Mouse (Mus musculus) thymus, postnatal 0 days (tissue): ENCODE results near the gene Gm6904. TPM values are rescaled to one million over a fixed set of nuclear protein-coding genes. Genes with fewer than 3 reads are reported as not detected.
"Not testable (repeated sequence)": the region's sequence is repeated elsewhere in the genome, so short reads cannot be mapped to it uniquely, and the experiment has no call there.

ENCODE experiments used
- DNase-seq: peaks from one replicate; pipeline ENCODE4 v3.0.0-alpha.2; 2015; ENCODE audit warnings: low spot score
- polyA plus RNA-seq: library from polyadenylated mRNA; unstranded; fragments of >200 nt; fragmentation: Nextera tagmentation; extraction: Ambion mirVana; gene quantifications from 2 replicates; pipeline ENCODE4 v1.2.1, GENCODE M21; 2015

Gene Gm6904
- not detected in 2 replicates for polyA plus RNA-seq

DNA sequence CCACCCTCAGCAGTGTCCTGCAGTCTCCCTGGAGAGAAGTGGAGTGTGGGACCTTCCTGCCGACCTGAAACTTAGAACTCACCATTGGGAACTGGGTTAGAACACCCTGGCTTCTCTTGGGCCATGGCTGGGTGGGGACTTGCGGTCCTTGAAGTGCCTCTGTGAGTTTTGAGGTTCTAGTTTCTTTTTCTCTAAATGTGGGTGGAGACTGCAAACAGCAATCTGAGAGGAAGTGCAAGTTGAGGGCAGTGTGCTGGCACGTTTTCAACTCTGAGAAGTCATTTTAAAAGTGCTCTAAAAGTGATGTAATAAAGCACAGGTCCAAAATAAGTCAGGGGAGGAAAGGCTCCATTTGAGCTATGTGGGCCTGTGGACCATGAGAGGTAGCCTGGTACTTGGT, at the start of gene Gm6904:
Gene Gm6904, minus strand, starts transcription at position 161 of the 400 bp plus-strand sequence.
- no peak for DNase-seq

- not testable (repeated sequence) for DNase-seq
Observed at GRCm38 (mm10) chr14:59297391-59297790, 37.4 kb upstream of the Gm6904 start, which contains the start of gene Phf11a. TSS of gene Phf11a (minus strand) at chr14:59297522.

DNA sequence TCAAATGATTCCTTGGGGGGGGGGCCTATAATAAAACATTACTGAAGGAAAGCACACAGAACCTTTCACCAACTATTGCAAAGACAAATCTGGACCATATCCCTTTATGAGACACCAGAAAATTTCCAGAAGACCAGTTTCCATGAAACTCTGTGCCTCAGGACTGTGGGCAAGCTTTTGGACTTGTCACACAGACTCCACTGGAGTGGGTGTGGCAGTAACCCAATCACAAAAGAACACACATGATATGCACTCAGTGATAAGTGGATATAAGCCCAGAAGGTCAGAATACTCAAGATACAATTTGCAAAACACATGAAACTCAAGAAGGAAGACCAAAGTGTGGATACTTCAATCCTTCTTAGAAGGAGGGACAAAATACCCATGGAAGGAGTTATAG, 31.8 kb upstream of the Gm6904 start:
- not testable (repeated sequence) for DNase-seq

- not testable (repeated sequence) for DNase-seq
Observed at GRCm38 (mm10) chr14:59274961-59275360, 14.9 kb upstream of the Gm6904 start.

GRCm38 (mm10) chr14:59255861-59256260, 4.2 kb downstream of the Gm6904 start:
- DNase-seq, result not testable (repeated sequence)

DNA sequence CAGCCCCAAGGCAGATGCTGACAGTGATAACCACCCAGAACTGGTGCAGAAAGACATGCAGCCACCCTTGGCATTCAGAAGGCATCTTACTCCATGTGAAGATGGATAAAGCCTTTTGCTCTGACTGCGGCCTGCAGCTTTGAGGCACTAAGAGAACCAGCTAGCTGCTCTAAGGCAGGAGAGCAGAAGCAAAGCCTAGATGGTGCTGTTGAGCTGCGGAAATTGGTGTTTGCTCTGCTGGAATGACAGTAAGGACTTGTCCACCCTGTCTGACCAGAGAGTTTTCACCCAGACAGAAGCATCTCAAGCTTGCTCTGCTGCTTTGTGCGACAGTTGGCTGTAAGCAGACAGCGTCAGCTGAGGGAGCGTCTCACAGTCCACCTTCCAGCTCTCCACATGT, 9.7 kb downstream of the Gm6904 start:
- DNase-seq, result not testable (repeated sequence)

GRCm38 (mm10) chr14:59233635-59234034, 26.4 kb downstream of the Gm6904 start:
- no peak for DNase-seq

- no peak for DNase-seq
Observed at GRCm38 (mm10) chr14:59232003-59232402, 28.0 kb downstream of the Gm6904 start.

DNA sequence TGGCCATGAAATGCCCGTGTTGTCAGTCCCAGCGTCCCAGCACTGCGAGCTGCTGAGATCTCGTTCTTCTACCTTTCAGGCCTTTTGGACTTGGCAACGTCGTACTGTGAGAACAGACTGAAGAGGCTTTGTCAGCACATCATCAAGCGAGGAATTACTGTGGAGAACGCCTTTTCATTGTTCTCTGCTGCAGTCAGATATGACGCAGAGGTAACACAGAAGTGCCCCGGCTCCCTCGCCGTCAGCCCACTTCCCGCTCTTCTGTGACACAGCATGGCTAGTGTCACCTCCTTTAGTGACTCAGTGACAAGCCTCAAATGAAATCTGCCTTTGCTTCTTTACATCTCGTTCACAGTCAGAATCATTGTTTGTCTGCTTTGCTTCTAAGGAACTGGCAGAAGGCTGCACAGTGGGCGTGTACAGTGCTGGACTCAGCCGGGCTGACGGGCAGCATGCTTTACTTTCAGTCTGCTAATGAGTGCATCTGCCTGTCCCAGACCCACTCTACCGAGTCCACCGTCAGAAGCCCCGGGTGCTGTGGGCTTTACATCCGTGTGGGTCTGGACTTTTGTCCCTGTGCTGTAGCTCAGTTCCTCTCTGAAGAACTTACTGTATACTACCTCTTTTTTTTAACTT, 29.6 kb downstream of the Gm6904 start:
- no peak for DNase-seq

DNA sequence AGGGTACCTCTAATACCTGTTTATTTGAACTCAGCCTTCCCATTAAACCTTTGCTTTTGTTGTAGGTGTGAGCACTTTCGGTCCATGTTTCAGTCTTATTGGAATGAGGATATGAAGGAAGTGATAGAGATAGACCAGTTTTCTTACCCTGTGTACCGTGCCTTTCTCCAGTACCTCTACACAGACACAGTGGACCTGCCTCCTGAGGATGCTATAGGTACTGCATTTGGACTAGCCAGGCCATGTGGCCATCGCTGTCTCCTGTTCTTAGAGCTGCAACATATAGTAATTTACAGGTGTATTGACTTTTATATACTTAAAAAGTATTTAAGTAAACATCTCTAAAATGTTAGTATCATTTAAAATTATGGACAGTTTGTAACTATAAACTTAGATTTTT, 30.2 kb downstream of the Gm6904 start:
- no peak for DNase-seq

GRCm38 (mm10) chr14:59226240-59226639, 33.8 kb downstream of the Gm6904 start:
- DNase-seq, result no peak

DNA sequence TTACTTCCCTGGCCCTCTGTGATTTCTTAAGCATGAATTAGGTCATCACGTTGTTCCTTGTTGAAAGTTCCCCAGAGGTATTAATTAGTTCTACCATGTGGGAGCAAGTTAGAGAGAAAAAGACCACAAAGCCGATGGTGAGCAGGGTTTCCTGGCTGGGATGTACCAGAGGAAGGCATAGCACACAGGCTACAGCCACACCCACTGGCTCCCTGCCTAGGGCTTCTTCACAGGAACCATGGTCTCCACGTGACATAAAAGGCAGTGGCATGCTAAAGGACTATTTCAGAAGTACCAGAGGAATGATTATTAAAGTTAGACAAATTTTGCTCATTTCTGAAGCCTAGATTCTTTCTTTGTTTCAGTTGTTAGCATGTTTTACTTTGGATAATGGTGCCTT, 40.8 kb downstream of the Gm6904 start:
- DNase-seq, result no peak

DNA sequence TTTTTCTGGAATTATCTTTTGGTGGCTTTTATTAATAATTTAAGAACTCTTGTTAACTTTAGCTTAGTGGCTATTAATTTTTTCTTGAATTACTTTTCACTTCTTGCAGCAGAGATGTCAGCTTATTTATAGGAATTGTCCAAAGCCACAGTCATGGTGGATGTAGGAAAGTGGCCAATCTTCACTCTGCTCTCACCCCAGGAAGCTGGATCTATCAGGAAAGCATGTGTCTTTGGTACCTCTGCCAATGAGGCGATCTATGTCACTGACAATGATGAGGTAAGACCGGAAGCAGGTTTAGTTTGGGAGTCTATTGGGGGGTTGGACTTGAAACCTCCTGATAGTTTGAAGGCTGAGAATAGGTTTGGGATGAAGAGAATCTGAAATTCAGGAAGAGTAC, 50.2 kb downstream of the Gm6904 start:
- no peak for DNase-seq

GRCm38 (mm10) chr14:59209003-59209402, 51.0 kb downstream of the Gm6904 start:
- DNase-seq, result no peak

GRCm38 (mm10) chr14:59205976-59206583, 53.9 kb downstream of the Gm6904 start:
- DNase-seq, result no peak

DNA sequence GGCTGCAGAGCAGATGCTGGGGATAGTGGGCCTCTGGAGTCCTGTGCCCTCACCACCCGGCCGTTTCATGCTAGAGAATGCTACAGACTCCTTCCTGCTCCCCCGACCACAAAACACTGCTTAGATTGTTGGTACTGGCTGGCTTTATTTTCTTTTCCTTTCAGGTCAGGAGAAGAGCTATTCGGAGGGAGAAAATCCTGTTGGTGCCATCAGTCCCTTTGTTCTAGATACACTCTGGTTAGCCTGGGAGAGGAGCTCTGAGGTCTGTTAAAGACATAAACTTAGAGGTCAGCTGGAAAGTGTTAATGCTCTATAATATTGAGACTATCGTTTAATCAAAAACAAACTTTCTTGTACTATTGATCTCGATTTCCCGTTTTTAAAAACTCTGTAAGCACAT, 54.6 kb downstream of the Gm6904 start:
- no peak for DNase-seq

DNA sequence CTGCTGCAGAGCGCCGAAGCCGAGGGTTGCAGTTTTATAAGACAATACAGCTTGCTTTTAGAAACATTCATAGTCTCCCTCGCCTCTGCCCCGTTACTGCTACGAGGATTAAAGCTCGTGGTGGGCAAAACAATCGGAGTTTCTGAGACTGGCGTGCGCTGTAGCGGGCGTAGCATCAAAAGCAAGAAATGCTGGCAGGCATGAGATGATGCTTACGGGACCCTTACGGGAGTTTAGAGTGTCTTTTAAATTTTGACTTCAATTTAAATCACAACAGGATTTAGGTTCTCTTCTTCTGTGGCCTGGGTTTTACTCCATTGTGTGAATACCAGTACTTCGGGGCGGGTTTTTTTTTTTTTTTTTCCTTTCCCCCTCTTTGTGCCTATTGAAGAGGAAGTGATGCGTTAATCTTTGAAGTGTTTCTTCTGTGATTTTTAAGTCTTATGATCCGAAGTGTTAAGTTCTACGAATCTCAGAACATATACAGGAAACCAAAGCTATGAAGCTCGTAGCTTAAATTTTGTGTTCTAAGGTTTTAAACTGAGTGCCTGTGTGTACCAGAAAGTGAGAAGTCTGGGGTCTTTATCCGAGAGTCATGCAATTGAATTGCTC, 58.3 kb downstream of the Gm6904 start:
- no peak for DNase-seq

GRCm38 (mm10) chr14:59200711-59201603, 59.1 kb downstream of the Gm6904 start, which contains the start of gene Rcbtb1:
TSS of gene Rcbtb1 (plus strand) at chr14:59201209.
- peak; percentile 95 for DNase-seq
